Mouse (Mus musculus): ENCODE measurements around the gene Sipa1l1. TPM values are rescaled to one million over a fixed set of nuclear protein-coding genes. Genes with fewer than 3 reads are reported as not detected.

The Sipa1l1 gene
- polyA plus RNA-seq, 1 experiment: 9.7 TPM

DNA sequence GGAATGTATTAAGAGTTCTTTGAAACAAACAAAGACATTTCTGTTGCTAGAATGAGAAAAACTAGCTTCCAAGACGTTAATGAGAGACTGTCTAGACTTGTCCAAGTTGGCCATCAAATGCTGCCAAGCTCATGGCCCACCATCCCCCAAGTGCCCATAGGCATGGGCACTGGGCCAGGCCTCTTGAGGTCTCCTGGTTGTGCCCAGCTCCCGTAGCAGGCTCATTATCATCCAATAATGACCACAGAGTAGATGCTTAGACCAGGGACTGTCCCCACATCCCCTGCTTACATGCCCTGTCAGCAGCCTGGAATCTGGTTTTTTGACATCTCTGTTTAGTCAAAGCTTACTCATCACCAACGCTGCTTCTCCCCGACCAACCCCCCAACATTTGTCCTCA lies 14.6 kb upstream of the Sipa1l1 start:
- H3K79me3 ChIP-seq (ENCODE audit: low read depth): no peaks in the 10 kb centered on the region
- H3ac ChIP-seq (ENCODE audit: control insufficient read depth, insufficient read length, low read depth): no peak overlapping the region
- no peak overlapping the region for H3K4me3 ChIP-seq (ENCODE audit: insufficient read depth, poor library complexity, severe bottlenecking)
- H3K36me3 ChIP-seq (ENCODE audit: control insufficient read depth, insufficient read depth): no peaks in the 10 kb centered on the region
- TF ChIP-seq MYOD1 (IDR thresholded peaks at IDR 0.05; ENCODE audit: control insufficient read depth, insufficient read length, low read depth) (peak; percentile 19), CEBPB (IDR thresholded peaks at IDR 0.05; ENCODE audit: low read depth) (no peak), MYOG (IDR thresholded peaks at IDR 0.05; ENCODE audit: control insufficient read depth, extremely low read depth, insufficient read length) (no peak), MAX (IDR thresholded peaks at IDR 0.05) (no peak), USF1 (IDR thresholded peaks at IDR 0.05; ENCODE audit: low read depth) (no peak), FOSL1 (IDR thresholded peaks at IDR 0.05; ENCODE audit: insufficient read depth, low read length, poor library complexity, severe bottlenecking) (no peak)
- H3K79me2 ChIP-seq (ENCODE audit: control insufficient read depth, insufficient read depth): no peaks in the 10 kb centered on the region
- H3K27me3 ChIP-seq (ENCODE audit: control insufficient read depth, insufficient read depth, insufficient read length): no peaks in the 10 kb centered on the region

GRCm38 (mm10) chr12:82158516-82158915 lies 10.6 kb upstream of the Sipa1l1 start:
- no peaks in the 10 kb centered on the region for H3K79me2 ChIP-seq (ENCODE audit: control insufficient read depth, insufficient read depth)
- no peaks in the 10 kb centered on the region for H3K27me3 ChIP-seq (ENCODE audit: control insufficient read depth, insufficient read depth, insufficient read length)
- no peak for TF ChIP-seq MYOG (IDR thresholded peaks at IDR 0.05; ENCODE audit: control insufficient read depth, extremely low read depth, insufficient read length)
- no peak for TF ChIP-seq MAX (IDR thresholded peaks at IDR 0.05)
- no peak for TF ChIP-seq CEBPB (IDR thresholded peaks at IDR 0.05; ENCODE audit: low read depth)
- no peak for TF ChIP-seq MYOD1 (IDR thresholded peaks at IDR 0.05; ENCODE audit: control insufficient read depth, insufficient read length, low read depth)
- TF ChIP-seq CTCF (IDR thresholded peaks at IDR 0.05; ENCODE audit: control insufficient read depth, insufficient read depth, insufficient read length): no peak
- no peak for TF ChIP-seq FOSL1 (IDR thresholded peaks at IDR 0.05; ENCODE audit: insufficient read depth, low read length, poor library complexity, severe bottlenecking)
- no peak for TF ChIP-seq USF1 (IDR thresholded peaks at IDR 0.05; ENCODE audit: low read depth)
- no peaks in the 10 kb centered on the region for H3K36me3 ChIP-seq (ENCODE audit: control insufficient read depth, insufficient read depth)
- H3K79me3 ChIP-seq (ENCODE audit: low read depth): no peaks in the 10 kb centered on the region
- H3K4me3 ChIP-seq (ENCODE audit: insufficient read depth, poor library complexity, severe bottlenecking): no peak overlapping the region
- no peak overlapping the region for H3ac ChIP-seq (ENCODE audit: control insufficient read depth, insufficient read length, low read depth)

GRCm38 (mm10) chr12:82159372-82159771 lies 9.7 kb upstream of the Sipa1l1 start:
- TF ChIP-seq MYOG (IDR thresholded peaks at IDR 0.05; ENCODE audit: control insufficient read depth, extremely low read depth, insufficient read length) (no peak), USF1 (IDR thresholded peaks at IDR 0.05; ENCODE audit: low read depth) (no peak)
- Histone ChIP-seq H3K36me3 (ENCODE audit: control insufficient read depth, insufficient read depth) (no peaks in the 10 kb centered on the region), H3K4me3 (ENCODE audit: insufficient read depth, poor library complexity, severe bottlenecking) (no peak overlapping the region), H3ac (ENCODE audit: control insufficient read depth, insufficient read length, low read depth) (no peak overlapping the region), H3K79me2 (ENCODE audit: control insufficient read depth, insufficient read depth) (no peaks in the 10 kb centered on the region), H3K27me3 (ENCODE audit: control insufficient read depth, insufficient read depth, insufficient read length) (no peaks in the 10 kb centered on the region), H3K79me3 (ENCODE audit: low read depth) (no peaks in the 10 kb centered on the region)

- Histone ChIP-seq H3K27me3 (ENCODE audit: control insufficient read depth, insufficient read depth, insufficient read length) (no peaks in the 10 kb centered on the region), H3K79me2 (ENCODE audit: control insufficient read depth, insufficient read depth) (peaks cover 5% of the 10 kb centered on the region), H3K79me3 (ENCODE audit: low read depth) (no peaks in the 10 kb centered on the region), H3K36me3 (ENCODE audit: control insufficient read depth, insufficient read depth) (no peaks in the 10 kb centered on the region), H3ac (ENCODE audit: control insufficient read depth, insufficient read length, low read depth) (no peak overlapping the region), H3K4me3 (ENCODE audit: insufficient read depth, poor library complexity, severe bottlenecking) (no peak overlapping the region)
- TF ChIP-seq MAX (IDR thresholded peaks at IDR 0.05) (no peak), MYOD1 (IDR thresholded peaks at IDR 0.05; ENCODE audit: control insufficient read depth, insufficient read length, low read depth) (no peak), USF1 (IDR thresholded peaks at IDR 0.05; ENCODE audit: low read depth) (no peak)
Measured at GRCm38 (mm10) chr12:82165651-82166050, 3.5 kb upstream of the Sipa1l1 start.

DNA sequence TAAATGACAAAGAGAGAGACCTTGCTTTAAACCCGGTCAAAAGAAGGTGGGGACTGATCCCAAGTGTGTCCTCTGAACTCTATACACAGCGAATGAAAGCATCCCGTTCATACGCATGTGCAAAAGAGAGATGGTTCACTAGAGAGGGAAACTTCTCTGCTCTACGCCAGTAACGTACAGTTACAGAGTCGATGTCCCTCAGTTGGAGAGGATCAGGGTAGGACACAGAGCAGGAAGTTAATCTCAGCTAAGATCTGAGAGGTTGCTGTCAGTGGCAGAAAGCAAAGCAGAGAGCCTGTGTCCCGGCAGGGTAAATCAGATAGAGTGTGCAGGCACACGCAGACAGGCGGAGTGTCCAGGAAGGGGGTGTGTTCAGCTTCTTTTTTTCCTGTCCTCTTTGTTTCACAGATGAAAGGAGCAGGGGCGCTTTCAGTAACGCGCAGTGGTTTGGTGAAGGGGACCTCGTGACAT lies 3.0 kb upstream of the Sipa1l1 start:
- no peaks in the 10 kb centered on the region for H3K27me3 ChIP-seq (ENCODE audit: control insufficient read depth, insufficient read depth, insufficient read length)
- H3ac ChIP-seq (ENCODE audit: control insufficient read depth, insufficient read length, low read depth): no peak overlapping the region
- H3K4me3 ChIP-seq (ENCODE audit: insufficient read depth, poor library complexity, severe bottlenecking): no peak overlapping the region
- H3K79me3 ChIP-seq (ENCODE audit: low read depth): peaks cover 2% of the 10 kb centered on the region
- TF ChIP-seq CEBPB (IDR thresholded peaks at IDR 0.05; ENCODE audit: low read depth): no peak
- TF ChIP-seq MYOG (IDR thresholded peaks at IDR 0.05; ENCODE audit: control insufficient read depth, extremely low read depth, insufficient read length): no peak
- TF ChIP-seq CTCF (IDR thresholded peaks at IDR 0.05; ENCODE audit: control insufficient read depth, insufficient read depth, insufficient read length): no peak
- TF ChIP-seq USF1 (IDR thresholded peaks at IDR 0.05; ENCODE audit: low read depth): no peak
- TF ChIP-seq MAX (IDR thresholded peaks at IDR 0.05): no peak
- no peak for TF ChIP-seq FOSL1 (IDR thresholded peaks at IDR 0.05; ENCODE audit: insufficient read depth, low read length, poor library complexity, severe bottlenecking)
- no peak for TF ChIP-seq MYOD1 (IDR thresholded peaks at IDR 0.05; ENCODE audit: control insufficient read depth, insufficient read length, low read depth)
- peaks cover 9% of the 10 kb centered on the region for H3K79me2 ChIP-seq (ENCODE audit: control insufficient read depth, insufficient read depth)
- no peaks in the 10 kb centered on the region for H3K36me3 ChIP-seq (ENCODE audit: control insufficient read depth, insufficient read depth)

- Histone ChIP-seq H3K27me3 (ENCODE audit: control insufficient read depth, insufficient read depth, insufficient read length) (no peaks in the 10 kb centered on the region), H3K4me3 (ENCODE audit: insufficient read depth, poor library complexity, severe bottlenecking) (peak overlapping the region; percentile 64), H3ac (ENCODE audit: control insufficient read depth, insufficient read length, low read depth) (peak overlapping the region; percentile 77), H3K36me3 (ENCODE audit: control insufficient read depth, insufficient read depth) (no peaks in the 10 kb centered on the region), H3K79me3 (ENCODE audit: low read depth) (peaks cover 35% of the 10 kb centered on the region), H3K79me2 (ENCODE audit: control insufficient read depth, insufficient read depth) (peaks cover 45% of the 10 kb centered on the region)
- TF ChIP-seq CTCF (IDR thresholded peaks at IDR 0.05; ENCODE audit: control insufficient read depth, insufficient read depth, insufficient read length): no peak
- no peak for TF ChIP-seq MAX (IDR thresholded peaks at IDR 0.05)
- no peak for TF ChIP-seq FOSL1 (IDR thresholded peaks at IDR 0.05; ENCODE audit: insufficient read depth, low read length, poor library complexity, severe bottlenecking)
- no peak for TF ChIP-seq CEBPB (IDR thresholded peaks at IDR 0.05; ENCODE audit: low read depth)
- no peak for TF ChIP-seq USF1 (IDR thresholded peaks at IDR 0.05; ENCODE audit: low read depth)
- no peak for TF ChIP-seq MYOD1 (IDR thresholded peaks at IDR 0.05; ENCODE audit: control insufficient read depth, insufficient read length, low read depth)
- TF ChIP-seq MYOG (IDR thresholded peaks at IDR 0.05; ENCODE audit: control insufficient read depth, extremely low read depth, insufficient read length): no peak
Measured at GRCm38 (mm10) chr12:82169571-82170431, 681 bp downstream of the Sipa1l1 start.
